Mouse (Mus musculus): ENCODE measurements around the gene Otub2.

Gene Otub2

GRCm38 (mm10) chr12:103388505-103389347 is at the start of gene Otub2:
Gene Otub2, plus strand, starts transcription at chr12:103388682.
- peak; percentile 70 for DNase-seq (ENCODE audit: low read depth)

GRCm38 (mm10) chr12:103341212-103341611 is 47.3 kb upstream of the Otub2 start:
- DNase-seq (ENCODE audit: low read depth) = peak; percentile 89

GRCm38 (mm10) chr12:103343456-103343855 is 45.0 kb upstream of the Otub2 start:
- DNase-seq (ENCODE audit: low read depth) = peak; percentile 63

GRCm38 (mm10) chr12:103344934-103345333 is 43.5 kb upstream of the Otub2 start:
- DNase-seq (ENCODE audit: low read depth) = peak; percentile 10

GRCm38 (mm10) chr12:103346945-103347344 is 41.5 kb upstream of the Otub2 start:
- peak; percentile 5 for DNase-seq (ENCODE audit: low read depth)

GRCm38 (mm10) chr12:103347406-103347805 is 41.1 kb upstream of the Otub2 start:
- peak; percentile 12 for DNase-seq (ENCODE audit: low read depth)

- peak; percentile 93 for DNase-seq (ENCODE audit: low read depth)
Observed at GRCm38 (mm10) chr12:103348506-103348905, 40.0 kb upstream of the Otub2 start.

GRCm38 (mm10) chr12:103352735-103353134 is 35.7 kb upstream of the Otub2 start:
- no peak for DNase-seq (ENCODE audit: low read depth)

- DNase-seq (ENCODE audit: low read depth) = peak; percentile 11
Observed at GRCm38 (mm10) chr12:103353538-103353937, 34.9 kb upstream of the Otub2 start.

- DNase-seq (ENCODE audit: low read depth) = no peak
Observed at GRCm38 (mm10) chr12:103355746-103356414, 32.6 kb upstream of the Otub2 start, which contains the start of gene Asb2. Gene Asb2, minus strand, starts transcription at chr12:103356001.

- DNase-seq (ENCODE audit: low read depth) = no peak
Observed at GRCm38 (mm10) chr12:103356415-103356748, 32.1 kb upstream of the Otub2 start.

- no peak for DNase-seq (ENCODE audit: low read depth)
Observed at GRCm38 (mm10) chr12:103358216-103358615, 30.3 kb upstream of the Otub2 start.

GRCm38 (mm10) chr12:103358951-103359801 is 29.3 kb upstream of the Otub2 start:
- DNase-seq (ENCODE audit: low read depth) = no peak

GRCm38 (mm10) chr12:103360812-103361211 is 27.7 kb upstream of the Otub2 start:
- DNase-seq (ENCODE audit: low read depth) = no peak

- no peak for DNase-seq (ENCODE audit: low read depth)
Observed at GRCm38 (mm10) chr12:103361539-103362307, 26.8 kb upstream of the Otub2 start.

- no peak for DNase-seq (ENCODE audit: low read depth)
Observed at GRCm38 (mm10) chr12:103362336-103362735, 26.1 kb upstream of the Otub2 start.

- DNase-seq (ENCODE audit: low read depth) = no peak
Observed at GRCm38 (mm10) chr12:103367171-103367570, 21.3 kb upstream of the Otub2 start.

- DNase-seq (ENCODE audit: low read depth) = peak; percentile 68
Observed at GRCm38 (mm10) chr12:103367620-103368325, 20.7 kb upstream of the Otub2 start.

GRCm38 (mm10) chr12:103368326-103368669 is 20.2 kb upstream of the Otub2 start:
- DNase-seq (ENCODE audit: low read depth) = no peak

GRCm38 (mm10) chr12:103368777-103369176 is 19.7 kb upstream of the Otub2 start:
- DNase-seq (ENCODE audit: low read depth) = no peak

- DNase-seq (ENCODE audit: low read depth) = no peak
Observed at GRCm38 (mm10) chr12:103370861-103371260, 17.6 kb upstream of the Otub2 start.
